Mouse (Mus musculus) erythroblast, embryonic 14.5 days (primary cell): ENCODE results near the gene Creg1.

Experiments used
- GATA1 ChIP-seq: IDR thresholded peaks from 2 replicates; pipeline ENCODE4 v1.6.1; 2012; ENCODE audit warnings: low read length, inconsistent platforms, mixed read lengths
- TAL1 ChIP-seq: IDR thresholded peaks from 3 replicates; pipeline ENCODE4 v1.6.1; 2012; ENCODE audit warnings: low read length, inconsistent platforms, mixed read lengths

GRCm38 (mm10) chr1:165801709-165802310, 38.3 kb downstream of the Creg1 start:
- TF ChIP-seq GATA1 (no peak), TAL1 (no peak)
